Mouse (Mus musculus) CH12.LX (cell line): ENCODE data around the gene Hist2h2aa2.

ENCODE experiments used
- CTCF ChIP-seq, 2 experiments: IDR thresholded peaks in 1 of 2; conservative IDR thresholded peaks in 1 of 2; 2 replicates each; pipeline ENCODE4 v1.5.1; 2011 to 2012; ENCODE audit warnings: low read depth in 2 of 2, low read length in 2 of 2, improper control_type of control experiment in 1 of 2, inconsistent platforms in 1 of 2, mild to moderate bottlenecking in 1 of 2, moderate library complexity in 1 of 2
- EP300 ChIP-seq: IDR thresholded peaks from 2 replicates; pipeline ENCODE4 v1.6.1; 2011; ENCODE audit warnings: low read length, improper control_type of control experiment
- ETS1 ChIP-seq: conservative IDR thresholded peaks from 2 replicates; pipeline ENCODE4 v1.6.1; 2012; ENCODE audit warnings: low read depth, mild to moderate bottlenecking, inconsistent platforms, low read length, improper control_type of control experiment, moderate library complexity

DNA sequence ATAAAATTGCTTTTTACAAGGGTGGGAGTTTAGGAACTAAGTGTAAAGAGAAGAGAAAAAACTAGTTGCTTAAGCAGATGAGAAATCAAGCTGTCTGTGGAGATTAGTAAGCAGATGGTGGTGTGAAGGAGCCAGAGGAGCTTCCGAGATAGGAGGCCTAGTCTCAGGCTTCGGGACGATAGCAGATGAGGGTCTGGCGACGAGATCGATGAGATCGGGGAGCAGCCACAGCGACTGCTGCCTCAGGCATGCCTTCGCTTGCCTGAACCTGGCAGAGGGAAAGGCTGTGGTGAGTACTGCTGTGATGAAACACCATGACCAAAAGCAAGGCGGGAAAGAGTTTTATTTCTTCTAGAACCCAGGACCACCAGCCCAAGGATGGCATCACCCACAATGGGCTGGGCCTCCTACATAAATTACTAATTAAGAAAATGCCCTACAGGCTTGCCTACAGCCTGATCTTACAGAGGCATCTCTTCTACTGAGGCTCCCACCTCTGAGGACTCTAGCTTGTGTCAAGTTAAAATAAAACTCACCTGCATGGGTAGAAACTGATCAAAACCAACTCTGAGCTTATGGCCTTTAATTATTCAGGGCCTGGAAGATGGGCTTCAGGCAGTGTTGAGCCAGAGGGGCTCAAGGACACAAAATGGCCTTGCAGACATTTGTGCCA, 14.7 kb upstream of the Hist2h2aa2 start:
- TF ChIP-seq EP300 (no peak), ETS1 (no peak), CTCF (conservative IDR thresholded peaks at IDR 0.05 in 1 of 2, IDR thresholded peaks at IDR 0.05 in 1 of 2; ENCODE audit: low read depth in 2 of 2, low read length in 2 of 2) (no peak)
